Mouse (Mus musculus) heart, postnatal 36 days (tissue): ENCODE measurements around the gene Rpl35. TPM values are rescaled to one million over a fixed set of nuclear protein-coding genes. Genes with fewer than 3 reads are reported as not detected.
A peak's percentile ranks its signal among the peaks of the same experiment; 100 is the strongest.
"Not testable (repeated sequence)": the region's sequence is repeated elsewhere in the genome, so short reads cannot be mapped to it uniquely, and the experiment has no call there.

Source experiments
- DNase-seq, 2 experiments: peaks; one replicate each; pipeline ENCODE4 v3.0.0; 2021 to 2022
- intact Hi-C: fragments of 180-260 bp; cut with DNase I; formaldehyde crosslinking; loops from one replicate; pipeline ENCODE4 v1.15.1; 2025
- total RNA-seq, 2 experiments: library from RNA; stranded (reverse); gene quantifications; 2 replicates each; pipeline ENCODE4 v1.2.3; 2021

Gene Rpl35
- total RNA-seq, result 100 to 1,000 TPM; 321 to 338 TPM

DNA sequence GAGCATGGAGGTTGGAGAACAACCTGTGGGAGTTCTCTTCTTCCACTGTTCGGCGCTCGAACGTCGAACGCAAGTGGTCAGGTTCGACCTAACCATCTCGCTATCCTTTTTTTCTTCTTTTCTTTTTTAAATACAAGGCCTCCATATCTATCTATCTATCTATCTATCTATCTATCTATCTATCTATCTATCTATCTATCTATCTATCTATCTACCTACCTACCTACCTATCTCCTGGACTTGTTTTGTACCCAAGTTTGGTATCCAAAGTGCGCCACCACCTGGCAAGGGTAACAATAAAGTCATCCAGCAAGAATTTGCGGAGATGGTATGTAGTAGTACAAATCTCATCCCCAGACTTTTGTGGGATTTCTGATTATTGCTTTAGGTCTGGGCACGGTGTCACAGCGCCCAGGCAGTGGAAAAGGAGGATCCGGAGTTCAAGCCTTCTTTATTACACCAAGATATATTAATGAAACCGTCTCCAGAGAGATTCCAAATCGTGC, at the start of gene Rpl35:
Rpl35 (minus strand) TSS at position 51 of the 506 bp plus-strand sequence.
- intact Hi-C loops, result loop anchor here (10.0 kb wide), 2 partner anchors 361 to 721 kb away; partner anchors contain the start of genes Dennd1a and Psmb7
- no peak for DNase-seq

DNA sequence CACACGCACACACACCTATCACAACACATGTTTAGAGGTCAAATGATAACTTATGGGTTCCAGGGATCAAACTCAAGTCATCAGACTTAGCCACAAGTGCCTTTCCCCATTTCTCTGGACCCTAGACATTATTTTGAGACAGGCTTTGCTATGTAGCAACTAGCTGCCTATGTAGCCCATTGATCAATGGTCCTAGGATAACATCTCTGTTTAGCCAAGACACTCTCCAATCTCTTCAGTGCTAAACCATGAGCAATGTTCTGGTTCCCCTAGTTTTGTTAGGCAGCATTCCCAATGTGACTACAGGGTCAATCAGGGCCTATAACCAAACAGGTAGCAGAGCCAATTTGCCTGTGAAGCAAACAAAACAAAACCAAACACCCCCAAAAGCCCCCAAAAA, 43.1 kb upstream of the Rpl35 start:
- no peak for DNase-seq
- intact Hi-C loops, result no loop called here

DNA sequence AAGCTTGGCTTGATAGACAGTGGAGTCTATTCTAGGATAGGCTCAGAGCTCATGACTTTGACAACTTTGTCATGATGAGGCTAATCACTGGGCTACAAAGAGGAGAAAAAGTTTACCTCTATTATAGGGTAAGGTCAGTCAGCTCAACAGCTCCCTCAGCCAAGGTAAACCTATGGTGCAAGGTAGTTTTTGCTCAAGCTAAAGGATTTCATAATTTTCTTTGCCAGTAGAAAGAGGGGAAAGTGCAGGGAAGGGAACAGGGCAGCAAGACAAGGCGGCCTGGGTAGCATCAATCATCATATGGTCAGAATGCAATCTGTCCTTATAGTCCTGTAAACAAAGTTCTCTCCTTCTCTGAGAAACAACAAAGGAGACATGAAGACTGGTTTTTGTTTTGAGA, 34.8 kb upstream of the Rpl35 start:
- DNase-seq, result no peak
- intact Hi-C loops, result no loop called here

DNA sequence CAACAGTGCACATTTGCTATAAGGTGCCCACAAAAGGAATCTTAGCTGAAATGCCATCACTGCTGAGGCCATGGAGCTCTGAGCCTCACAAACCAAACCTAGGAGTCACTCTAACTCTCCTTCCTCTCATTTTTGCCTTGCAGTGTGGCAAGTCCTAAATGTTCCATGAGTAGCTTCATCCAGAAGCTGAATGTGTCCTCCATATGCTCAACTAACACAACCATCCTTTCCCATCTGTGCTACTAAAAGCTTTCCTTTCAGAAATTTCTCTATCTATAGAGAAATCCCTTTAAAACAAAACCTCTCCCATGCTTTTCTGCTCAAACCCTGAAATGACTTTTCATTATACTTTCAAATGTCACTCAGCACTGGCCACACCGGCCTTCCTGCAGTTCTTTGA, 26.2 kb upstream of the Rpl35 start:
- intact Hi-C loops, result no loop called here
- no peak for DNase-seq

DNA sequence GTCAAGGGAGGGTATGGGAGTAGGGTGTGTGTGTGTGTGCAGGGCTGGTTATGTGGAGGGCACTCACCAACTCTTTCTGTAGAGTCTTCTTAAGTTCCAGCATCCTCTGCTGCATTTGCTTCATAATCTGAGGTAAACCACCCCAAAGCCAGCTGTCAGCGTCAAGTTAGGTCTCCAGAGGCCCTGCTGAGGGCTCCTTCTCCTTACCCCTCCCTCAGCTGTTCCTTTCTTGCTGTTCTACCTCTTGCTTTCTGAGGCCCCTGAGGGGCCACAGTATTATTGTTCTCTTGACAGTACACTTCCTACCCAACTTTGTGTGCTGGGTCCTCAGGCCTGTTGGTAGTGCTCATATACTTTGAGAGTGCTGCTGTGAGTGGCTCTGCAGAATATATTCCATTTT, 14.6 kb upstream of the Rpl35 start:
- intact Hi-C loops, result no loop called here
- no peak for DNase-seq

DNA sequence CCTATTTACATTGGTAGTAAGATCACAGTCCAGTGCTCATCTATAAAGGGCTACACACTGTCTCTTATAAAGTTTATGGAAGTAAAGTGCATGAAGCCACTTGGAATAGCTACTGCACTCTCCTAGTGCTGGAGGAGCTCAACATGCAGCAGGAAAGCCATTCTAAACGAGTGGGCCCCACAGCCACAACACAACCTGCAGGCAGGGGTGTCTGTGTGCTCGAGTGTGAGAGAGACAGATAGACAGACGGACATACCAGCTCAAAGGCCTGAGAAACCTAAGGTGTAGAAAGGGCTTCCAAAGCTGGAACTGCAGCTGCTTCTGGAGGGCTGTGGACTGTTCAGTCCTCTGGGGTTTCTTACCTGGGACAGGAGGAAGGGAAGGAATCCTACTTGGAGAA, 11.2 kb upstream of the Rpl35 start:
- no peak for DNase-seq
- intact Hi-C loops, result no loop called here

DNA sequence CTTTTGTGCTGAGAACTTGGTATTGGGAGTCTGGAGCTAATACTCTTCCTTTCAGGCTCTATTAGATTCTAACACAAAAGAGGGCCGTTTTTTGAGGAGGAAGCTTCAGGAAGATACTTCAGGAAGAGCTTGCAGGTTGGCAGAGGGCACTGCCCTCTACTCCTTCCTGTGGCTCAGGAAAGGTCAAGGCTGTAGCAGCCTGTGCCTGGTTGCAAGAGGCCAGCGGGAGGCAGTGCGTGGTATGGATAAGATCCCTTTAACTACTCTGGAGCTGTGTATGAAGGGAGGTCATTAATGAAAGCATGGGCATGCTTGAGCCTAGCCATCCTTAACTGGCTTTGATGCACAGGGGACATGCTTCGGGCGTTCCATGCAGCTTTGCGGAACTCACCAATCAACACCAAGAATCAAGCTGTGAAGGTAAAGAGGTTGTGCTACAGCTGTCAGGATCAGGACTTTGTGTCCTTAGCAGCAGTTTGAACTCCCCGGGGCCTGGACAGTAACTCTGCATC, 7.4 kb upstream of the Rpl35 start:
- no peak for DNase-seq
- intact Hi-C loops, result loop anchor here (5.0 kb wide), 1 partner anchor 179 kb away; the partner anchor contains the start of gene Scai

DNA sequence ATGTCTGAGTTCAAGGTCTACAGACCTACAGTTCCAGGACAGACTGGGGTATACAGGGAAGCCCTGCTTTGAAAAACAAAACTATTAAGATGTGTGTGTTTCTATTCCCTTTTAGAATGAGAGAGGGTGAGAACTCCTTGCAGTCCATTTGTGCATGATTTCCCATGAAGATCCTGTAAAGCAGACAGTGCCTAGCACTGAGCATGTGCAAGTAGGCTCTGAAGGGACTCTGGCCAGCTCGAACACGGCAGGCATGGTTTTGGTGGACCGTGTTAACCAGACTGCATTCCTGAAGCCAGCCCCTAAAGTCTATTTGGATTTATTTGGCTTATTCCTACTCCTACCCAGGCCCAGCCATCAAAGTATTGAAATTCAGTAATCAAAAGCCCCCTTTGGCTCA, 6.5 kb upstream of the Rpl35 start:
- DNase-seq, result no peak
- intact Hi-C loops, result loop anchor here (5.0 kb wide), 1 partner anchor 180 kb away; the partner anchor contains the start of gene Scai

DNA sequence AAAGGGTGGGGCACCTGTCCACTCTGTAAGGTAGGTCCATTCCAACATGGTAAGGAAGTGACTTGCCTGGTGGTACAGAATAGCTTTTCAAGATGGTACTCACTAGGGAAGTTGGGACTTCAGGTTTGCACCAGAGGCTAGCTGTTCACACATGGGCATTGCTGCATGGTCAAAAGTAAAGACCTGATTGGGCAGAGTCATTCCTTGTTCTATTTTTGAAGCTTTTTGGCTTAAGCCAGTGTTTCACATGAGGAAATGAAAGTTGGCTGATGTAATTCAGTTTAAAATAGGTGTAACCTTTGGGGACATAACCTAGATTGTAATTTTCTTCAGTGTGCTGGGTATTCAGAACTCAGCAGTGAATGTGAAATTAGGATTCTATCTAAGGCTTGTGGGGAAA, 5.8 kb upstream of the Rpl35 start:
- no peak for DNase-seq
- intact Hi-C loops, result loop anchor here (5.0 kb wide), 1 partner anchor 181 kb away; the partner anchor contains the start of gene Scai

DNA sequence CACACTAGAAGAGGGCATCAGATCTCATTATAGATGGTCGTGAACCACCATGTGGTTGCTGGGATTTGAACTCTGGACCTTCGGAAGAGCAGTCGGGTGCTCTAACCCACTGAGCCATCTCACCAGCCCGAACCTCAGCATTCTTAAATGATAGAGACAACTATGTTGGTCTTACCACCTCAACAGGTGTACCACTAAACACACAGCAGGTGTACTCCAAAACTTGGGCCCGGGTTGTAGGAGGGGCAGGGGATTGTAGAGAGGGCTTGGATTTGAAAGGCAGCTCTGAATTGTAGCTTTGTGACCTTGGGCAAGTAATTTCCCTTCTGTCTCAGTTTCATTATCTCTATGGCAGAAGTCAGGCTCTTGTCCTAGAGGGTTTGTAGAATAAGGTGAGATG, 4.7 kb upstream of the Rpl35 start:
- not testable (repeated sequence) for DNase-seq
- intact Hi-C loops, result loop anchor here (5.0 kb wide), 1 partner anchor 182 kb away; the partner anchor contains the start of gene Scai

DNA sequence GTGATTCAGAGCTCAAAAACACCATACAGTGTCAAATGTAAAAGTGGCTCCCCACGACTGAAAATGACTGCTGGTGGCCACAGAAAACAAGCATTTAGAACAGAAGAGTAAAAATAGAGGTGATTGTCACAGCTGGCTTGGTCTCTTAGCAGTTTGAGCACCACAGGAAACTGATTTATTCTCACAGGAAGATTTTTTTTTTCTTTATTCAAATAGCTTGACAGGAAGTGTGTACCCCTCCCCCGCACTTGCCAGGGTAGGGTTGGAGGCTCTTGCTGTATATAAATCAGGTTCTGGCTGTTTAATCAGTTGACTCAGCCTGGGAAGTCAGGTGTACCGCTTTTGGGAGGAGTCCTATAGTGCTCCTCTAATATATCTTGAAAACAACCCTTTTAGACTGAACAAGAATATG, 3.5 kb upstream of the Rpl35 start:
- intact Hi-C loops, result loop anchor here (2.0 to 10.0 kb wide), 3 partner anchors 56 to 724 kb away; partner anchors contain the start of genes Dennd1a, Golga1 and Psmb7
- DNase-seq, result no peak

DNA sequence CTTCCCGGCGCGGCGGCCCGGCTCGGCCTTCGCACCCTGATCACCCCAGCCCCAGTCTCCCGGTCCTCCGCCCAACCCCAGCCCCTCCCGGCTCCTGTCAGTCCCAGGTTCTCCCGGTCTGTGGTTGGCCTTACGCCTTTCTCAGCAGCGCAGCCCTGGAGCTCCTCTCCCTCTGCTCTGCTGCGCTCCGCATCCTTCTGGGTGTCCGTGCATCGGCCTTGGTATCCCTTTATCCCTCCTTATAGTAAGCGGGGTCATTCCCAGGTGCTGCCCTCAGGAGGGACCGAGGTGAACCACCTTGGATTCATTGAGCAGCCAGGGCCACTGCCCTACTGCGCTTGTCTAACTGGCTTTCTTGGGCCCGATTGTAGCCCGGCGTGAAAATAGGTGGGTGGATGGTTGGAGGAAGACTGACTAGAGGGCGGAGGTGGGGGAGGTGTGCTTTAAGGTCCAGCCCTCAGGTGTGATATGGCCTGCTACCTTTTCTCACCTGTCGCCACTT, 3.0 kb upstream of the Rpl35 start:
- intact Hi-C loops, result loop anchor here (2.0 to 10.0 kb wide), 3 partner anchors 56 to 724 kb away; partner anchors contain the start of genes Dennd1a, Golga1 and Psmb7

DNA sequence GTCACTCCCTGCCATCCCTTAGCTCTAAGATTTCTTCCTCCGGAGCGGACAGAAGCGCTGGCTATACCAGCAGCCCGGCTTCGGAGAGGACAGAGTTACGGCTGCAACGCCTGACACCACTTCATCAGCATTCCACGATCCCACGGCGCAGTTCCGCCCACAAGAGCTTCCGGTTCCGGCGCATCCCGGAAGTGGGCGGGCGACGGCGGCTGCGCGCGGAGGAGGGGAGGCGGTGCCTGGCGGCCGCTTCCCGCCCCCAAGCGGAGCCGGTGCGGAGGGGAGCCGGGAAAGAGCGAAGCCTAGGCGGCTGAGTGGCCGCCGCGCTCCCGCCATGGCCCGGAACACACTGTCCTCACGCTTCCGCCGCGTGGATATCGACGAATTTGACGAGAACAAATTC, 2.4 kb upstream of the Rpl35 start:
- intact Hi-C loops, result loop anchor here (2.0 to 10.0 kb wide), 3 partner anchors 57 to 723 kb away; partner anchors contain the start of genes Dennd1a, Golga1 and Psmb7
- peak; percentile 96 for DNase-seq

More for the DNA sequence above, 3.0 kb upstream of the Rpl35 start:
- no peak for DNase-seq

DNA sequence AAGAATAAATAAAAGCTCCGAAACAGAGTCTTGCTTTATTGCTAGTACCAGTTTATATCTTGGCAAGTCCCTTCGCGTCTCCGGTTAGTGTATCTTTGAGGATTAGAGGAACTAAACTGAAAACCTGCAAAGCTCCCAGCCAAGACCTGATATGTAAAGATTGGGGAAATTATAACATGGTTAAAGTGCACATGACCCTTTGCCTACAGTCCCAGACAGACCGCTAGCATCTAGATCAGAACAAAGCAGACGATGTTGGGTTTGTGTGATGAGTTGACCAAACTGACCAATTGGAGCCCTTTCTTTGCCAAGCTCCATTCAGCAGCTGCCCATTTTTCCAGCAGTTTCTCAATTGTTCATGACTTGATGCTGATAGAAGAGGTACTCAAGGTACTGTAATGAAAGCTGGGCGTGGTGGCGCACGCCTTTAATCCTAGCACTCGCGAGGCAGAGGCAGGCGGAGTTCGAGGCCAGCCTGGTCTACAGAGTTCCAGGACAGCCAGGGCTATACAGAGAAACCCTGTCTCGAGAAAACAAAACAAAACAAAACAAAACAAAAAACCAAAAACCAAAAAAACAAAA, 816 bp upstream of the Rpl35 start:
- intact Hi-C loops, result loop anchor here (10.0 kb wide), 2 partner anchors 361 to 721 kb away; partner anchors contain the start of genes Dennd1a and Psmb7
- DNase-seq, result no peak

DNA sequence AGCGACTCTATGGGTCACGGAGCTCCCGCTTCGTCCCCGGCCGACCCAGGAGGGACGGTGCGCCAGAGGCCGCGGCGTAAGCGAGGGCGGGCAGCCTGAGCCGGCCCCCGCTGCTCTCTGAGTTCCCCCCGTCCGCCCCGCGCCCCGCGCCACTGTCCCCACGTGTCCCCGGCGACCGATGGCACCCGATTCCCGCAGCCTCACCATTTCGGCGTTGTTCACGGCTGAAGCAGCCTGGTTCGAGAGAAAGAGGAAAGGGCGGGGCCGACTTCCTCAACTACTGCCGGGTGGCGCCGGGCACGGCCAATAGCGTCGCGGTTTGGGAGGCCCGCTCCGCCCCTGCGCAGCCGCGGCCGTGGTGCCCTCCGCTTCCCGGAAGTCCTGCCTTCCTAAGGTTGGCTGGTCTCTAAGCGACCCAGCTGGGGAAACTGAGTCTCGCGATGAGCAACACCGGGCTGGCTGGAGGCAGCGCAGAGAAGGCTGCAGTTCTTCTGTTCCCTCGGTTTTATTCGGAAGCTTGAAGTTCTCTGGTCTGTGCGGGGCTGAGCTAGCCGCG, 466 bp downstream of the Rpl35 start, which contains the start of gene Arpc5l:
Arpc5l (plus strand) TSS at position 469 of the 556 bp plus-strand sequence.
- DNase-seq, result peak; percentile 90 to 92
- intact Hi-C loops, result loop anchor here (10.0 kb wide), 2 partner anchors 360 to 720 kb away; partner anchors contain the start of genes Dennd1a and Psmb7

DNA sequence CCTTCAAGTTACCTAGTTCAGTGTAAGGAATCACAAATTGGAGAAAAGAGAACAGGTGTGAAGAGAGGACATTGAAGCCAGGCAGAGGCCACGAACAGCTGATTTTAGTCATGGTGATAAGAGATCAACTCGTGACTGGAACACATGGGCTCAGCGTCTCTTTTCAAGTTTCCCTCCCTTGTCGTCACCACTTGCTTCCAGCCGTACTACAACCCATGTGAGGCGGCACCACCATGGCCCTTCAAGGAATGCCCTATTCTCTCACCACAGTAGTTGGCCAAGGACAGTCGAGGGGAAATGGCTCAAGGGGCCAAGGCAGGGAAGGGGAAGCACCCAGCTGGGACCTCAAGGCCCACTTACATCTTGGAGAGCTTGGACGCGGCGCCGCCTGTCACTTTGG, 1.1 kb downstream of the Rpl35 start:
- DNase-seq, result no peak
- intact Hi-C loops, result loop anchor here (10.0 kb wide), 2 partner anchors 360 to 720 kb away; partner anchors contain the start of genes Dennd1a and Psmb7

DNA sequence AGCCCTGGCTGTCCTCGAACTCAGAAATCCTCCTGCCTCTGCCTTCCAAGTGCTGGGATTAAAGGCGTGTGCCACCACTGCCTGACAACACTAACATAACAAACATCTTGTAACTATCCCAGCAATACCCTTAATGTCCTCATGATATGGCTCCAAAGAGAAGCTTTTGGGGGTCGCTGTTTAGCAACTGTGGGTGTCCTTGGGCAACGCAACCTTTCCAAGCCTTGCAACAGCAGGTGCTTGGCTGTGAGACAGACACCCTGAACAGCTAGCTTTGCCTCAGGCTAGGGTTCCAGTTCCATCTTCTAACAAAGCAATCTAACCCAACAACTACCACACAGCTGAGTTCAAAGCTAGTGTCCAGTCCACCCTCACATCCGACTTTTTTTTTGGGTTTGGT, 1.9 kb downstream of the Rpl35 start:
- DNase-seq, result no peak
- intact Hi-C loops, result loop anchor here (10.0 kb wide), 2 partner anchors 359 to 719 kb away; partner anchors contain the start of genes Dennd1a and Psmb7

DNA sequence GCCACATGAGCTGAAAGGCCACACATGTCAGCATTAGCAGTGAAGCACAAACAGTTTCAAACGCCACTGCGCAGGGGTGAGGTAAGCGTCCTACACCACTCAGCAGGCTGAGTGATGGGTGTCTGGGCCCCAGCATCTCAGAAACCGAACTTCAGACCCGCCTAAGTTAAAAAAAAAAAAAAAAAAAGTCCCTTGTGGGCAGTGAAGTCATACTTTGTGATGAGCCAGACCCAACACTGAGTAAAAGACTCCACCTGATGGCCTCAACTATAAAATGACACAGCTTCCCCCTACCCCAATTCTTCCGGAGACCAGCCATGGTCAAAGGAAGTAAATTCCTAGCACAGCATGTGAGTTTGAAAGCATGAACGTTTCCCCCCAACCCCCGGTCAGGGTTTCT, 2.3 kb downstream of the Rpl35 start:
- no peak for DNase-seq
- intact Hi-C loops, result loop anchor here (10.0 kb wide), 2 partner anchors 358 to 718 kb away; partner anchors contain the start of genes Dennd1a and Psmb7

DNA sequence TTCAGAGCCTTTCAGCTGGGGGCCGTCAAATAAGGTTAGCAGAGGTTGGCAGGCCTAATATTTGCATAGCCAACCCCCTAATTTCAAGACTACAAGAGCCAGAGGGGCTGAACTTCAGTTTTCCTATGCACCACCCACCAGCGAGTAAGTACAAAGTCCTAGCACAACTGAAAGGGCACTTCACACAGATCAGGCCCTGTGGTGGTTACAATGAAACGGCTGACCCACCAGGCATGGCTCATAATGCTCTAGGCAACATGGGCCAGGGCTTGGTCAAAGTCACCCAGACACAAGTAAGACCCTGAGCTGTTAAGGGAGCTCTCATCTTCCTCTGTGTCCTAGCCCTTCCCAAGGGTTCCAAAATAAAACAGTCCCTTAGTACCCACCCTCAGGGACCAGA, 3.6 kb downstream of the Rpl35 start:
- no peak for DNase-seq
- intact Hi-C loops, result loop anchor here (10.0 kb wide), 2 partner anchors 357 to 717 kb away; partner anchors contain the start of genes Dennd1a and Psmb7

DNA sequence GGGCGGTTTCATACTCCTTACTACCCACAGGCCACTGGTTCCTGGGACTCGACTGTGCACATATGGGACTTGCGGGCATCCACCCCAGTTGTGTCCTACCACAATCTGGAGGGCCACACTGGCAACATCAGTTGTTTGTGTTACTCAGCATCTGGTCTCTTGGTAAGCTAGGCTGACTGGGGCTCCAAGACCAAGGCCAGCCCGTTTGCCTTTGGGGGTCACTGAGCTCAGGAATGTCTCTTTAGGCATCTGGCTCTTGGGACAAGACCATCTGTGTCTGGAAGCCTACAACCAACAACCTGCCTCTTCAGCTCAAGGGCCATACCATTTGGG, 4.9 kb downstream of the Rpl35 start:
- intact Hi-C loops, result loop anchor here (10.0 kb wide), 2 partner anchors 356 to 716 kb away; partner anchors contain the start of genes Dennd1a and Psmb7
- no peak for DNase-seq
